In genomic region chr2:19646910-19647309, GRCm38 (mm10) we compare ENCODE assay signal across 11 mouse cellular contexts. TPM values are rescaled to one million over a fixed set of nuclear protein-coding genes. Genes with fewer than 3 reads are reported as not detected.
DNase-seq lines count a peak whose midpoint lies in the region; ATAC-seq and TF ChIP-seq lines count a peak whose summit lies in the region.
"Had no signal": no experiment of that assay in that cellular context is flagged by ENCODE, and none has a peak within 500 bp of the region (broad histone marks: within the 10 kb centered on the region; RNA-seq: fewer than 3 reads in every experiment).

No protein-coding gene starts in this region.

- no peak overlapping the region for H3K4me2 ChIP-seq in hindbrain, postnatal 0 days (ENCODE audit: low read depth, low read length)
- H3K4me2 ChIP-seq in hindbrain, embryonic 14.5 days (replicated peaks) = no peak overlapping the region
- H3K4me2 ChIP-seq: stomach, embryonic 15.5 days had no signal

- no peak overlapping the region for H3K4me3 ChIP-seq in hindbrain, postnatal 0 days (ENCODE audit: low read length)
- no peak overlapping the region for H3K4me3 ChIP-seq in hindbrain, embryonic 14.5 days (replicated peaks; ENCODE audit: low read length)
- H3K4me3 ChIP-seq: stomach, embryonic 15.5 days had no signal

- DNase-seq in hindbrain, postnatal 0 days (ENCODE audit: low spot score) = peak; percentile 35
- DNase-seq in hindbrain, embryonic 14.5 days (ENCODE audit: low spot score) = no peak
- peak; percentile 81 for DNase-seq in 3T3-L1 (ENCODE audit: low read depth, low spot score)
- peak; percentile 58 for DNase-seq in adrenal gland, postnatal 10 days
- peak; percentile 22 to 72 for DNase-seq in heart, postnatal 14 days
- no peak for DNase-seq in ovary, postnatal 10 days (ENCODE audit: low spot score)
- no peak for DNase-seq in cerebellum, postnatal 25 days

- no peaks in the 10 kb centered on the region for H3K9me3 ChIP-seq in hindbrain, postnatal 0 days (ENCODE audit: low read length)
- no peaks in the 10 kb centered on the region for H3K9me3 ChIP-seq in hindbrain, embryonic 14.5 days (ENCODE audit: control insufficient read depth, low read length)
- H3K9me3 ChIP-seq: G1E; stomach, embryonic 15.5 days had no signal

- no peaks in the 10 kb centered on the region for H3K27me3 ChIP-seq in hindbrain, postnatal 0 days (ENCODE audit: insufficient read depth, low read length)
- no peaks in the 10 kb centered on the region for H3K27me3 ChIP-seq in hindbrain, embryonic 14.5 days (ENCODE audit: control insufficient read depth, insufficient read depth, low read length)
- H3K27me3 ChIP-seq: stomach, embryonic 15.5 days had no signal

- ATAC-seq in hindbrain, postnatal 0 days = no peak
- ATAC-seq in hindbrain, embryonic 14.5 days (ENCODE audit: low FRiP score) = no peak
- no peak for ATAC-seq in erythroid progenitor cell, adult 5-6 weeks (replicated peaks; ENCODE audit: low FRiP score, poor library complexity, severe bottlenecking)
- ATAC-seq: forebrain, embryonic 16.5 days had no signal

- H3K27ac ChIP-seq in hindbrain, postnatal 0 days = no peak overlapping the region
- no peak overlapping the region for H3K27ac ChIP-seq in hindbrain, embryonic 14.5 days
- H3K27ac ChIP-seq: stomach, embryonic 15.5 days had no signal

- no peaks in the 10 kb centered on the region for H3K36me3 ChIP-seq in hindbrain, postnatal 0 days (ENCODE audit: insufficient read depth, low read length)
- no peaks in the 10 kb centered on the region for H3K36me3 ChIP-seq in hindbrain, embryonic 14.5 days (replicated peaks; ENCODE audit: control insufficient read depth, insufficient read depth)
- H3K36me3 ChIP-seq: G1E; stomach, embryonic 15.5 days had no signal

- 24% methylated on average over 1 of the region's 1 CpGs for WGBS in hindbrain, postnatal 0 days
- WGBS in hindbrain, embryonic 14.5 days = 31% methylated on average over 1 of the region's 1 CpGs

- TF ChIP-seq CTCF in hindbrain, postnatal 0 days (IDR thresholded peaks at IDR 0.05; ENCODE audit: low read depth) = no peak

- intact Hi-C loops in heart, postnatal 14 days (cut with DNase I) = no loop called here

- no peak overlapping the region for H3K9ac ChIP-seq in hindbrain, postnatal 0 days (replicated peaks; ENCODE audit: low read length)
- H3K9ac ChIP-seq in hindbrain, embryonic 14.5 days = no peak overlapping the region
- H3K9ac ChIP-seq: stomach, embryonic 15.5 days had no signal

- no peaks in the 10 kb centered on the region for H3K4me1 ChIP-seq in hindbrain, postnatal 0 days (ENCODE audit: insufficient read depth, low read length)
- H3K4me1 ChIP-seq in hindbrain, embryonic 14.5 days (replicated peaks; ENCODE audit: control insufficient read depth, insufficient read depth, low read length) = no peaks in the 10 kb centered on the region
- H3K4me1 ChIP-seq: stomach, embryonic 15.5 days had no signal

RNA-seq across cellular contexts. Expression of gene Otud1, which starts 10.6 kb away (rescaled TPM):
- total RNA-seq in hindbrain, postnatal 0 days (2014; rRNA removed) = 7.9 and 12.9 TPM in 2 replicates
- 3.0 and 3.3 TPM in 2 replicates for polyA plus RNA-seq in hindbrain, postnatal 0 days (2015; fragmentation: Nextera tagmentation; extraction: Ambion mirVana)
- polyA plus RNA-seq in hindbrain, embryonic 14.5 days (2014; fragmentation: Nextera tagmentation; extraction: Ambion mirVana) = 2.3 and 2.6 TPM in 2 replicates
- total RNA-seq in adrenal gland, postnatal 10 days (2021) = 10 to 100 TPM in 1 of 2 experiments, 1 to 10 TPM in 1; 9.4 to 10.6 TPM
- total RNA-seq in heart, postnatal 14 days (2021) = 10 to 100 TPM; 15.7 to 17.7 TPM
- 3.6 and 13.4 TPM in 2 replicates for total RNA-seq in erythroid progenitor cell, adult 5-6 weeks (2015; ENCODE audit: low replicate concordance)
- total RNA-seq in erythroid progenitor cell, adult 5-6 weeks (2017; ENCODE audit: low replicate concordance) = 3.7 and 6.5 TPM in 2 replicates
- polyA plus RNA-seq: G1E had no signal

Comparison
In these comparisons a context has a peak if more than half of its experiments do, and no peak if none do; other contexts are left out.
1. DNase-seq: peak in hindbrain, postnatal 0 days (single experiment), 3T3-L1 (single experiment), adrenal gland, postnatal 10 days (single experiment) and heart, postnatal 14 days (2 of 2); none in hindbrain, embryonic 14.5 days (single experiment), ovary, postnatal 10 days (single experiment) and cerebellum, postnatal 25 days (0 of 2).